Mouse (Mus musculus) liver, adult 2 months (tissue): ENCODE data around the gene Tmem198. TPM values are rescaled to one million over a fixed set of nuclear protein-coding genes. Genes with fewer than 3 reads are reported as not detected.
A peak's percentile ranks its signal among the peaks of the same experiment; 100 is the strongest.

Experiments
- DNase-seq: peaks from one replicate; pipeline ENCODE4 v3.0.0-alpha.2; 2011; ENCODE audit warnings: low read depth, low spot score; ENCODE audit errors: extremely low read depth
- H3K27ac ChIP-seq: fragments of 200-500 bp; replicated peaks from 2 replicates; pipeline ENCODE4 v1.5.1; 2012; ENCODE audit warnings: low read depth, mild to moderate bottlenecking, control low read depth, inconsistent platforms, low read length; ENCODE audit not compliant: insufficient read depth
- H3K27me3 ChIP-seq: fragments of 200-500 bp; 2 replicates; pipeline ENCODE4 v1.6.1; 2012; ENCODE audit warnings: mild to moderate bottlenecking, moderate library complexity, low read length, inconsistent platforms; ENCODE audit not compliant: control insufficient read depth, insufficient read depth
- H3K36me3 ChIP-seq: fragments of 200-500 bp; 2 replicates; pipeline ENCODE4 v1.6.1; 2012; ENCODE audit warnings: low read length, inconsistent platforms; ENCODE audit not compliant: control insufficient read depth, insufficient read depth
- H3K4me1 ChIP-seq: fragments of 200-500 bp; 2 replicates; pipeline ENCODE4 v1.6.1; 2011; ENCODE audit warnings: low read length; ENCODE audit not compliant: control insufficient read depth, insufficient read depth
- H3K4me3 ChIP-seq: fragments of 200-500 bp; 2 replicates; pipeline ENCODE4 v1.5.1; 2011; ENCODE audit warnings: low read depth, mild to moderate bottlenecking, control low read depth, low read length, moderate library complexity; ENCODE audit not compliant: insufficient read depth
- H3K79me2 ChIP-seq: fragments of 200-500 bp; 2 replicates; pipeline ENCODE4 v1.6.1; 2012; ENCODE audit warnings: inconsistent platforms, mild to moderate bottlenecking, low read length, moderate library complexity; ENCODE audit not compliant: control insufficient read depth, insufficient read depth
- H3K9ac ChIP-seq: fragments of 200-500 bp; 2 replicates; pipeline ENCODE4 v1.6.1; 2012; ENCODE audit warnings: low read depth, mild to moderate bottlenecking, control low read depth, inconsistent platforms, low read length
- CTCF ChIP-seq: fragments of 200-500 bp; IDR thresholded peaks from 2 replicates; pipeline ENCODE4 v1.5.1; 2011; ENCODE audit warnings: low read depth, low read length, control low read depth
- POLR2A ChIP-seq: fragments of 200-500 bp; IDR thresholded peaks from 2 replicates; pipeline ENCODE4 v1.6.1; 2011; ENCODE audit warnings: low read length, control low read depth; ENCODE audit not compliant: insufficient read depth; ENCODE audit errors: extremely low read depth
- WGBS: fragments of 180-500 bp; shearing (Covaris S2); methylation state at CpG from one replicate; pipeline ENCODE4 v1.1.7; 2018; 5-methylcytosine and 5-hydroxymethylcytosine counted together
- polyA plus RNA-seq: library from polyadenylated mRNA; depleted of rRNA; stranded (reverse); fragments of >200 nt; gene quantifications from 2 replicates; pipeline ENCODE4 v1.2.3, GENCODE M21; 2012
- total RNA-seq: library from RNA; depleted of rRNA; stranded (reverse); fragments of >200 nt; gene quantifications from 2 replicates; pipeline ENCODE4 v1.2.3, GENCODE M21; 2014

Tmem198 gene
- total and polyA plus RNA-seq, 2 experiments, result 0.06 to 0.55 TPM

DNA sequence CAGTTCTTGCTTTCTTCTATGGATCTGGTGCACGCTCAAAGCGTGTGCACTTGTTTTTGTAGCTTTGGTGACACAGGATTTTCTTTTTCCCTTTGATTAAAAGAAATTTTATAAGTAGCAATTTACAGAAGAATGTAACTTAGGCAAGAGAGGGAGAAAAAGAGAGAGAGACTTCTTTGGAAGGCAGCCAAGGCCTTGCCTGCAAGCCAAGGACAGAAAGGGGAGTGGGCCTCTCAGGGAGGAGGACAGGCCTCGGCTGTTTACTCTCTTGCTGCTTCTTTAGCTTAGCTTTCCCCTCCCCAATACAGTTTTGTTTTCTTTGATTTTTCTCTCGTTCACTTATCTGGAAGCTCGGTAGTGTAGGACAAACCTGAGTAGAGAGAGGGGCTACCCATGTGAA lies 40.2 kb downstream of the Tmem198 start:
- no peak overlapping the region for H3K27ac ChIP-seq
- no peaks in the 10 kb centered on the region for H3K27me3 ChIP-seq
- no peaks in the 10 kb centered on the region for H3K36me3 ChIP-seq
- no peak for TF ChIP-seq POLR2A
- TF ChIP-seq CTCF, result no peak
- H3K9ac ChIP-seq, result no peak overlapping the region
- H3K4me1 ChIP-seq, result peaks cover 2% of the 10 kb centered on the region; the same call in 1 of the 2 replicates
- DNase-seq, result no peak
- H3K79me2 ChIP-seq, result no peaks in the 10 kb centered on the region
- 78% methylated on average over 5 of the region's 5 CpGs for WGBS
- no peak overlapping the region for H3K4me3 ChIP-seq

GRCm38 (mm10) chr1:75521321-75522031 lies 42.1 kb downstream of the Tmem198 start, which contains the start of gene Stk11ip:
Gene Stk11ip, plus strand, starts transcription at chr1:75521529.
- Histone ChIP-seq H3K4me1 (peaks cover 2% of the 10 kb centered on the region; the same call in 1 of the 2 replicates), H3K27me3 (no peaks in the 10 kb centered on the region), H3K4me3 (peak within 1 kb of the TSS; percentile 90), H3K9ac (peak within 1 kb of the TSS; percentile 68), H3K27ac (peak within 1 kb of the TSS; percentile 76), H3K36me3 (no peaks in the 10 kb centered on the region), H3K79me2 (no peaks in the 10 kb centered on the region)
- WGBS, result under 1% methylated on average over 46 of the region's 46 CpGs
- TF ChIP-seq POLR2A (peak; percentile 44; the same call in 1 of the 2 replicates), CTCF (no peak)
- peak; percentile 75 for DNase-seq

DNA sequence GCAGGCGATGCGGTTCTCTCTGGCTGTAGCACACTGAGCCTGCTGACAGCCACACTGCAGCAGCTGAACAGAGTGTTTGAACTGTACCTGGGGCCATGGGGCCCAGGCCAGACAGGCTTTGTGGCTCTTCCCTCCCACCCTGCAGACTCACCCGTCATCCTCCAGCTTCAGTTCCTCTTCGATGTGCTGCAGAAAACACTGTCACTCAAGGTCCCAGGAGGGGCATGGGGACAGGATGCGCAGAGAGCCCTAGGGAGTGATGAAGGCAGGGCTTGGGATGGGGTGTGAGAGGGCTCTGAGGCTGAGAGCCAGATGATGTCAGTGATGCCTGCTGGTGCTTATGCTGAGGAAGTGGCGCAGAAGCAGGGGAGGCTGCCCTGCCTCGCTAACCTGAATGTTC lies 45.3 kb downstream of the Tmem198 start:
- TF ChIP-seq CTCF (no peak), POLR2A (no peak)
- no peaks in the 10 kb centered on the region for H3K79me2 ChIP-seq
- peaks cover 2% of the 10 kb centered on the region; the same call in 1 of the 2 replicates for H3K4me1 ChIP-seq
- no peaks in the 10 kb centered on the region for H3K27me3 ChIP-seq
- no peak overlapping the region for H3K9ac ChIP-seq
- WGBS, result 91% methylated on average over 7 of the region's 7 CpGs
- no peaks in the 10 kb centered on the region for H3K36me3 ChIP-seq
- no peak overlapping the region for H3K27ac ChIP-seq
- no peak for DNase-seq
- H3K4me3 ChIP-seq, result no peak overlapping the region

GRCm38 (mm10) chr1:75530546-75530945 lies 51.2 kb downstream of the Tmem198 start:
- H3K27ac ChIP-seq, result no peak overlapping the region
- H3K79me2 ChIP-seq, result no peaks in the 10 kb centered on the region
- H3K36me3 ChIP-seq, result no peaks in the 10 kb centered on the region
- H3K27me3 ChIP-seq, result peaks cover 3% of the 10 kb centered on the region; the same call in 1 of the 2 replicates
- WGBS, result 88% methylated on average over 4 of the region's 4 CpGs
- H3K4me1 ChIP-seq, result no peaks in the 10 kb centered on the region
- H3K9ac ChIP-seq, result no peak overlapping the region
- TF ChIP-seq POLR2A (no peak), CTCF (no peak)
- DNase-seq, result no peak
- H3K4me3 ChIP-seq, result no peak overlapping the region

- no peak for DNase-seq
- no peak overlapping the region for H3K27ac ChIP-seq
- 89% methylated on average over 19 of the region's 19 CpGs for WGBS
- no peaks in the 10 kb centered on the region for H3K79me2 ChIP-seq
- no peak for TF ChIP-seq CTCF
- no peak for TF ChIP-seq POLR2A
- no peaks in the 10 kb centered on the region for H3K36me3 ChIP-seq
- H3K4me1 ChIP-seq, result no peaks in the 10 kb centered on the region
- peaks cover 3% of the 10 kb centered on the region; the same call in 1 of the 2 replicates for H3K27me3 ChIP-seq
- H3K4me3 ChIP-seq, result no peak overlapping the region
- no peak overlapping the region for H3K9ac ChIP-seq
These were observed 53.2 kb downstream of the Tmem198 start for GRCm38 (mm10) chr1:75532280-75533172.
